Mouse (Mus musculus) liver, embryonic 16.5 days (tissue): Measurements from ENCODE around the gene Spef1. TPM values are rescaled to one million over a fixed set of nuclear protein-coding genes. Genes with fewer than 3 reads are reported as not detected.
A peak's percentile ranks its signal among the peaks of the same experiment; 100 is the strongest.

Experiments used
- ATAC-seq: fragments of 200-750 bp; cut with Nextera tagmentation; 2 replicates; pipeline ENCODE4 v1.8.0; 2017; ENCODE audit warnings: low read depth, mild to moderate bottlenecking, moderate number of reproducible peaks, moderate library complexity
- H3K27ac ChIP-seq: fragments of 300-500 bp; sonication (generic); 2 replicates; pipeline ENCODE4 v1.5.1; 2014; ENCODE audit warnings: mild to moderate bottlenecking, low read length
- H3K27me3 ChIP-seq: fragments of 300-500 bp; sonication (generic); 2 replicates; pipeline ENCODE4 v1.6.1; 2014; ENCODE audit warnings: low read depth, low read length, mixed read lengths; ENCODE audit not compliant: control insufficient read depth, insufficient read depth
- H3K36me3 ChIP-seq: fragments of 300-500 bp; sonication (generic); 2 replicates; pipeline ENCODE4 v1.6.1; 2014; ENCODE audit warnings: mild to moderate bottlenecking; ENCODE audit not compliant: control insufficient read depth, insufficient read depth
- H3K4me1 ChIP-seq: fragments of 300-500 bp; sonication (generic); 2 replicates; pipeline ENCODE4 v1.6.1; 2014; ENCODE audit warnings: low read depth, low read length, mixed read lengths; ENCODE audit not compliant: control insufficient read depth
- H3K4me2 ChIP-seq: fragments of 300-500 bp; sonication (generic); 2 replicates; pipeline ENCODE4 v1.6.1; 2014; ENCODE audit warnings: low read depth, low read length, mixed read lengths
- H3K4me3 ChIP-seq: fragments of 300-500 bp; sonication (generic); 2 replicates; pipeline ENCODE4 v1.5.1; 2014; ENCODE audit warnings: low read depth, mild to moderate bottlenecking, low read length
- H3K9ac ChIP-seq: fragments of 300-500 bp; sonication (generic); 2 replicates; pipeline ENCODE4 v1.6.1; 2014; ENCODE audit warnings: low read depth, low read length
- H3K9me3 ChIP-seq: fragments of 300-500 bp; sonication (generic); replicated peaks from 2 replicates; pipeline ENCODE4 v1.6.1; 2016; ENCODE audit warnings: low read length; ENCODE audit not compliant: control insufficient read depth
- WGBS: fragments of 180-500 bp; shearing (Covaris S2); extraction: QIAGEN DNeasy Blood & Tissue Kit; methylation state at CpG from one replicate; pipeline ENCODE4 v1.1.7; 2014; ENCODE audit not compliant: insufficient replicate concordance; 5-methylcytosine and 5-hydroxymethylcytosine counted together
- polyA plus RNA-seq: library from polyadenylated mRNA; unstranded; fragments of >200 nt; fragmentation: Nextera tagmentation; extraction: Ambion mirVana; gene quantifications from 2 replicates; pipeline ENCODE4 v1.2.1, GENCODE M21; 2015

The Spef1 gene
- polyA plus RNA-seq, 1 experiment from 2014 or later, result 1.1 TPM

GRCm38 (mm10) chr2:131179246-131179886, 7.7 kb downstream of the Spef1 start:
- H3K27ac ChIP-seq, result peak overlapping the region; percentile 90
- WGBS, result under 1% methylated on average over 66 of the region's 67 CpGs
- ATAC-seq, result peak; percentile 66
- peak overlapping the region; percentile 83 for H3K4me3 ChIP-seq
- H3K9me3 ChIP-seq, result no peaks in the 10 kb centered on the region
- H3K27me3 ChIP-seq, result peaks cover 1% of the 10 kb centered on the region
- peak overlapping the region; percentile 92 for H3K4me2 ChIP-seq
- peak overlapping the region; percentile 89 for H3K9ac ChIP-seq
- peaks cover 37% of the 10 kb centered on the region for H3K4me1 ChIP-seq
- H3K36me3 ChIP-seq, result peaks cover 3% of the 10 kb centered on the region

DNA sequence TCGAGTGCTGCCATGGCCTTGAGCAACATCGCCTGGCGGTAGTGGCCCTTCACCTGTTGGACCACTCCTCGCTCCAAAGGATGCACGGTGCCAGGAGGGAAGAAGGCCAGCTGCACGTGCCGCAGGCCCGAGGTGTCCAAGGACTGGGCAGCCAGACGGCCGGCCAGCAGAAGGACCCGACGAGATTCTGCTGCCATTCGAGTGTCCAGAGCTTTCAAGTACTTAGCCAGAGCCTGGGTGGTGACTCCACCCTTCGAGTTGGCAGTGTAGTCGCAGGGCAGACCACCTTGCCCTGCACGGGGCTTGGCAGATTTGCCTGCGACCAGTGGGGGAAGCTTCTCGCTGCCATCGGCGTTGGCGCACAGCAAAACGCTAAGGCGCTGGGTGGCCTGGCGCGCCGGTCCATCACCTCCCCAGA, 8.2 kb downstream of the Spef1 start:
- Histone ChIP-seq H3K4me1 (peaks cover 37% of the 10 kb centered on the region), H3K27ac (peak overlapping the region; percentile 90), H3K36me3 (peaks cover 3% of the 10 kb centered on the region), H3K9me3 (no peaks in the 10 kb centered on the region), H3K4me2 (peak overlapping the region; percentile 92), H3K27me3 (peaks cover 6% of the 10 kb centered on the region), H3K9ac (peak overlapping the region; percentile 89), H3K4me3 (peak overlapping the region; percentile 83)
- 42% methylated on average over 26 of the region's 26 CpGs for WGBS
- ATAC-seq, result no peak

DNA sequence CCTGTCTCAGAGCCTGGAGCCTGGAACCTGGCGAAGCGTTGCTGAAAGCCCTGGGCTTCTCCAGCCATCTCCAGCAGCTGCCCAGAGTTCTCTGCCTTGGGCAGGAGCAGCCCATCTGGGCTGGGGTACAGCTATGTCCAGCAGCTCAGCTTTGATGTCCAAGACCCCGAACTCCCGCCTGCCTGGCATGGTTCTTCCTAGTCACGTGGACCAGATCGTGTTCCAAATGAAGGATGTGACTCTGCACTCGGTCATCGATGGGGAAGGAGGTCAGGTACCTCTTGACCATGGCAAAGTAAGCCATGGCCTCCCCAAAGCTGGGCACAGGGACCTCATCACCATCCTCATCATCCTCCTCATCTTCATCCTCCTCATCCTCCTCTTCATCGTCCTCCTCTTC, 9.2 kb downstream of the Spef1 start:
- no peak for ATAC-seq
- Histone ChIP-seq H3K4me1 (peaks cover 37% of the 10 kb centered on the region), H3K9ac (peak overlapping the region; percentile 89), H3K4me2 (peak overlapping the region; percentile 92), H3K27ac (no peak overlapping the region), H3K9me3 (no peaks in the 10 kb centered on the region), H3K4me3 (peak overlapping the region; percentile 83), H3K27me3 (peaks cover 15% of the 10 kb centered on the region), H3K36me3 (peaks cover 3% of the 10 kb centered on the region)
- WGBS, result 75% methylated on average over 9 of the region's 9 CpGs

DNA sequence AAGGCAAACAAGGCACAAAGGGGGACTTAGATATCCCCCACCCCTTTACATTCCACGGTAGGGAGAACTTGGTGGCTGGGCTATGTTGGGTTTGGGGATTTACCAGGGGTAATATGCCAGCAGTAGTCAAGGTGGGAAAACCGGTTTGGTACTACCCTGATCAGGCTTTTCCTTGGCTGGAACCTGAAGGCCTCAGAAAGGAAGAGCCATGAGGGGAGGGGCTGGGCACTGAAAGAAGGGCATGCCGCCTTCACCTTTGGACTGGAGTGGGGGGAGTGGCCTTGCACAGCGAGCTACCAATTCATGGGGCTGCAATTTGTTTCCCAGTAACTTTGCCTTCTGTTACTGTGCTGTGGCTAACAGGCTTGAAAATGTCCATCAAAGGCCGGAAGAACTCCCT, 10.6 kb downstream of the Spef1 start:
- no peak for ATAC-seq
- no peaks in the 10 kb centered on the region for H3K9me3 ChIP-seq
- no peak overlapping the region for H3K27ac ChIP-seq
- peaks cover 44% of the 10 kb centered on the region for H3K4me1 ChIP-seq
- H3K4me2 ChIP-seq, result no peak overlapping the region
- peaks cover 29% of the 10 kb centered on the region for H3K27me3 ChIP-seq
- no peak overlapping the region for H3K4me3 ChIP-seq
- 61% methylated on average over 5 of the region's 5 CpGs for WGBS
- H3K36me3 ChIP-seq, result peaks cover 3% of the 10 kb centered on the region
- no peak overlapping the region for H3K9ac ChIP-seq

DNA sequence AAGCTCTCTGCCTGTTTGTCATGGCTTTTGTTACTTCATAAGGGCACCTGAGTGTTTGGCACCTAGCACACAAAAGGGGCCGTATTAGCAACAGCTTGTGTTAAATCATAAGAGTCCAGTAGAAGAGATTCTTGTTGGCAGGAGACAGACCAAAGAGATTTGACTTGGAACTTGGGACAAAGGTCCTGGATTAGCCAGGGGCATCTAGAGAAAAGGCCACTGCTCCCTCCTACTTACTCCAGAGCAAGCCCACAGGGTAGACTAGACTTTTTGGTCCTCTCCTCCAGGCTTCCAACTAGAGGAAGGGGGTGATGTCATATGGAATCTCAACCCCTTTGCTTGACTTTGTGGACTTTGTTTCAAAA, 11.2 kb downstream of the Spef1 start:
- Histone ChIP-seq H3K27me3 (peaks cover 35% of the 10 kb centered on the region), H3K27ac (0 out of 2 replicates have a peak overlapping the region, but pooled peaks have one; percentile 12), H3K36me3 (peaks cover 3% of the 10 kb centered on the region), H3K4me3 (no peak overlapping the region), H3K9me3 (no peaks in the 10 kb centered on the region), H3K9ac (no peak overlapping the region), H3K4me2 (no peak overlapping the region), H3K4me1 (peaks cover 50% of the 10 kb centered on the region)
- ATAC-seq, result no peak
- WGBS, result 81% methylated on average over 1 of the region's 1 CpGs

DNA sequence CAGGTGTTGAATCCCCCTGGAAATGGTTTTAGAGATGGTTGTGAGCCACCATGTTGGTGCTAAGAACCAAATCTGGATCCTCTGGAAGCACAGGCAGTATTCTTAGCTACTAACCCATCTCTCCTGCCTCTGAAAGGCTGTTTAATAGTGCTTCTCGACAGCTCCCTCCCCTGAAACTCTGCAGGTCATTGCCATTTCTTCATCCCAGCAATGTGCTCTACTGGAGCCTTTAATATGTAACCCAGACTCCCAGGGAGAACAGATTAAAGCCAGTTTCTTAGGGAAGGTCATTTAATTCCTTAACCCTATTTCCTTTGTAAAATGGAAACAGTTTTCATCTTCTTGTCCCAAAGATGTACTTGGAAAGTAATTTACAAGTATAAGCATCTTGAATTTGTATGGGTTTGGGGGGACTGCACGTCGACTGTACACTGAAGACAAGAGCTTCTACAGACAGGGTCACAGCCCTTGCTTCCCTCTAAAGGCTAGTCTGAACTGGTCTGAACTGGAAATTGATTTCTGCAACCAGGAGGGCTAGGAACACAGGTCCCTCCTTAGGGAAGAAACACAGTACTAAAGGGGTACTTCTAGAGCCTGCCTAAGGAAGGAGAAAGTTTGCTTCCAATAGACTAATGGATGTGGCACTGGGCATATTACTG, 11.7 kb downstream of the Spef1 start:
- Histone ChIP-seq H3K9me3 (no peaks in the 10 kb centered on the region), H3K4me2 (no peak overlapping the region), H3K27ac (no peak overlapping the region), H3K4me1 (peaks cover 48% of the 10 kb centered on the region), H3K4me3 (no peak overlapping the region), H3K9ac (no peak overlapping the region), H3K27me3 (peaks cover 40% of the 10 kb centered on the region), H3K36me3 (peaks cover 3% of the 10 kb centered on the region)
- 81% methylated on average over 3 of the region's 3 CpGs for WGBS
- no peak for ATAC-seq

DNA sequence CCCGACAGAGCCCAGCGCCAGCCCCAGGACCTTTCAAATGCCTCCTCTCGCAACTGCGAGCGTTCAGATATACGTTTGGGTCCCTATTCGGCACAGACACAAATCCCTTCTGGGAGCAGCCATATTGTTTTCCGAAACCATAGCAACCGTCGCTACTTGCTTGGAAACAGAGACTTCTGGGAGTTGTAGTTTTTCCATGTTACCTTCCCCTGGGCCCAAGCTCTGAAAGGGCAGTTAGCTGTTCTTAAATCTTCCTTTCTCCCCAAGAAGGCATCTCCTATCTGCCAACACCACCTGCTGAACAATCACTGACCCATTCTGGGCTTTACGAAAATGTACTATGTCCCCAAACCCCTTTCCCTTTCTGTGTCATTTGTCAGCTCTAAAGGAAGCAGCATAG, 12.4 kb downstream of the Spef1 start:
- Histone ChIP-seq H3K4me1 (peaks cover 44% of the 10 kb centered on the region), H3K9me3 (no peaks in the 10 kb centered on the region), H3K27ac (no peak overlapping the region), H3K4me3 (peak overlapping the region; percentile 50), H3K27me3 (peaks cover 47% of the 10 kb centered on the region), H3K4me2 (peak overlapping the region; percentile 64), H3K36me3 (peaks cover 3% of the 10 kb centered on the region), H3K9ac (no peak overlapping the region)
- 3% methylated on average over 11 of the region's 11 CpGs for WGBS
- ATAC-seq, result peak; percentile 28; the same call in 1 of the 2 replicates

GRCm38 (mm10) chr2:131172322-131172721, 14.8 kb downstream of the Spef1 start:
- Histone ChIP-seq H3K27me3 (peaks cover 54% of the 10 kb centered on the region), H3K27ac (no peak overlapping the region), H3K4me1 (peaks cover 25% of the 10 kb centered on the region), H3K9ac (no peak overlapping the region), H3K9me3 (no peaks in the 10 kb centered on the region), H3K36me3 (peaks cover 2% of the 10 kb centered on the region), H3K4me2 (no peak overlapping the region), H3K4me3 (no peak overlapping the region)
- ATAC-seq, result 0 out of 2 replicates have a peak, but pooled peaks have one; percentile 17
- WGBS, result 20% methylated on average over 9 of the region's 9 CpGs

DNA sequence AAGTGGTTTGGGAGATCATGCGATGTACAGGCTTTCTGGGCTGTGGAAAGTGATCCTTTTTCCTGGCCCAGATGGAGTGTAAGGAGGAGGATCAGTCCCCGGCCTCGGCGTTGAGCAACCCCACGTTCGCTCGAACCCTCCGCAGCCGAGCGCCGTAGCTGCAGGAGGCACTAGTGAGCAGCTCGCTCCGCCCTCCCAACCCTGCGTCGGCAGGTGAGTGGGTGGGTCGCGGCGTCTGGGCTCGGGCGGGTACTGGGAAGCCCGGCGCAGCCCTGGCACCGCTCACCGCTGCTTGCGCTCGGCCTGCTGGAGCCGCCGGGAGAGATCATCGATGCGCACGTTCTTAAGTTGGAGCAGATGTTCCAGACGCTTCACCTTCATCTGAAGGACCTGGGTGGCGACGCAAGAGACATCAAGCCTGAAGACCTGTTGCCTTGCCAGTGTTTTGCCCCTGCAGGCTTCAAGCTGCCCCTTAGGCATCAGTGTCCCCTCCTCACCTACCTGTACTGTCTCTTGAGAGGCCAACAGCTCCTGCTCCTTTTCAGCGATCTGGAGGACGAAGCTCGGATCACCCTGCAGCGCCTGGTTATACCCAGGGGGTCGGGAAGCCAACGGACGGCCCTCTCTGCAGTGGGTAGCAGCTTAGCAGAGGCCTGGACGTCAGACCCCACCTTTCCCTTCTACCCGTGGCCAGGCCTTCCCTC, 15.5 kb downstream of the Spef1 start:
- peak overlapping the region; percentile 35 for H3K4me2 ChIP-seq
- peak overlapping the region; percentile 17; the same call in 1 of the 2 replicates for H3K4me3 ChIP-seq
- H3K9ac ChIP-seq, result no peak overlapping the region
- no peak for ATAC-seq
- H3K27ac ChIP-seq, result no peak overlapping the region
- peaks cover 54% of the 10 kb centered on the region for H3K27me3 ChIP-seq
- H3K4me1 ChIP-seq, result peaks cover 18% of the 10 kb centered on the region
- WGBS, result 7% methylated on average over 43 of the region's 43 CpGs
- H3K36me3 ChIP-seq, result no peaks in the 10 kb centered on the region
- no peaks in the 10 kb centered on the region for H3K9me3 ChIP-seq
